Mouse (Mus musculus): ENCODE data around the gene Lhx4. TPM values are rescaled to one million over a fixed set of nuclear protein-coding genes. Genes with fewer than 3 reads are reported as not detected.

Gene Lhx4
- polyA plus RNA-seq, 1 experiment from 2014 or later = not detected

DNA sequence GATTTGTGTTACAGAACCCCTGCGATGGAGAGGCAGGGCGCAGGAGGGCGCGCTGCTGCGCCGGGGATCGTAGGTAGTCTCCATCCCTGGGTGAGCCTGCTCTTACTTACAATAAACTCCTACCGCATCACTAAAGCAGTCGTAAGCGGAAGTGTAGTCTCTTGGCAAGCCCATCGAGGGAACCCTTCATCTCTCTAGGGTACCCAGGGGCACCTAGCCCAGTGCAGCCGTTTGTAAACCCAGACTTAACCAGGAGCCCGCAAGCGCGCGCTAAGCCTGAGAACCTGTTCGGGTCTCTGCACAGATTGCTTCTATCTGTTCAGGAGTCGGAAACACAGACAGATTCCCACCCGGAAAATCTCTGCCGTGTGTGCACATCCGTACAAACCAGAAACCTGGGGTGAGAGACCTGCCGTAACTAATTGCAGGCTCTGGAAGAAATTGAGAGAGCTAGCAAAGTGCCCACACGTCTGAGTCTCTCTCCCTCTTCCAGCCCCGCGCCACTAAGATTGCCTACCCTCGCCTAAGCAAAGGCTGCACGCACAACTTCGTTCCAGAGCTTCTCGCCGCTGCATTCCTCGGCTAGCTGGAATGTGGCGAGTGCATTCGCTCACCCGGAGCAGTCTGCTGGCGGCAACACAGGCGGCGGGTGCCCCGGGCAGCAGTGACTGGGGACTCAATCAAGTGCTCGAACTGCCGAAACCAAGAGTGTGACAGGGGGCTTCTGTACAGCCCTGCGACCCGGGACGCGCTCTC is 10.7 kb downstream of the Lhx4 start:
- H3K9ac ChIP-seq = 0 out of 2 replicates have a peak overlapping the region, but pooled peaks have one; percentile 8
- H3K4me2 ChIP-seq (replicated peaks) = peak overlapping the region; percentile 98
- peak overlapping the region; percentile 45 for H3K4me3 ChIP-seq (replicated peaks)
- ATAC-seq = no peak
- no peaks in the 10 kb centered on the region for H3K9me3 ChIP-seq
- WGBS = under 1% methylated on average over 44 of the region's 44 CpGs
- peaks cover 86% of the 10 kb centered on the region for H3K27me3 ChIP-seq (replicated peaks)
- H3K36me3 ChIP-seq = no peaks in the 10 kb centered on the region
- H3K27ac ChIP-seq = no peak overlapping the region
- peaks cover 38% of the 10 kb centered on the region for H3K4me1 ChIP-seq (replicated peaks)

DNA sequence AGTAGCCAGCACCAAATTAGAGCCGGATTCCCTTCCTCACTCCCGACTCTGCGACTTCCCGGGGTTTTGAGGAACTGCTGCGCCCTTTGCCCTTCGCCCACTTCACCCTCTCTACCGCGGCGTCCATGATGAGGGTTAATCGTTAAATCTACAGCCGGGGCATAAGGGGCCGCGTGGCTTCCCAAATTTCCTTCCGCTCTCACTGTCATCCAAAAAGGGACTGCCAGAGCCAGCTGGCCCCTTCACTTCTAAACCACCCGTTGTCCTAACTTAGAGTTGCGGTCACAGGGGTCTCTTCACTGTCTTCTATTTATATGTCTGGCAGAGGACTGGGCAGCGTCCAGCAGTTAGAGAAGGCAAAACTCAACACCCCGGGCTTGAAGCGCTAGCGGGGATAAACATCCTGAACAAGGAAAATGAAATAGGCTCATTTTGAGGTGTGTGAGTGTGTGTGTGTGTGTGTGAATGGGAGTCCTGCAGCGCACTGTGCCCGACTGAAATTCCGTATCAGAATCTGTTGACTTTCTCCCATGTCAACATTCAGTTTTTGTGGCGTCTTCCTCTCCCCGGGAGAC is 13.6 kb downstream of the Lhx4 start:
- H3K9ac ChIP-seq = no peak overlapping the region
- no peak overlapping the region for H3K4me3 ChIP-seq (replicated peaks)
- H3K27me3 ChIP-seq (replicated peaks) = peaks cover 93% of the 10 kb centered on the region
- no peaks in the 10 kb centered on the region for H3K36me3 ChIP-seq
- under 1% methylated on average over 25 of the region's 25 CpGs for WGBS
- no peaks in the 10 kb centered on the region for H3K9me3 ChIP-seq
- no peak for ATAC-seq
- peaks cover 36% of the 10 kb centered on the region for H3K4me1 ChIP-seq (replicated peaks)
- H3K27ac ChIP-seq = no peak overlapping the region
- H3K4me2 ChIP-seq (replicated peaks) = 0 out of 2 replicates have a peak overlapping the region, but pooled peaks have one; percentile 6

DNA sequence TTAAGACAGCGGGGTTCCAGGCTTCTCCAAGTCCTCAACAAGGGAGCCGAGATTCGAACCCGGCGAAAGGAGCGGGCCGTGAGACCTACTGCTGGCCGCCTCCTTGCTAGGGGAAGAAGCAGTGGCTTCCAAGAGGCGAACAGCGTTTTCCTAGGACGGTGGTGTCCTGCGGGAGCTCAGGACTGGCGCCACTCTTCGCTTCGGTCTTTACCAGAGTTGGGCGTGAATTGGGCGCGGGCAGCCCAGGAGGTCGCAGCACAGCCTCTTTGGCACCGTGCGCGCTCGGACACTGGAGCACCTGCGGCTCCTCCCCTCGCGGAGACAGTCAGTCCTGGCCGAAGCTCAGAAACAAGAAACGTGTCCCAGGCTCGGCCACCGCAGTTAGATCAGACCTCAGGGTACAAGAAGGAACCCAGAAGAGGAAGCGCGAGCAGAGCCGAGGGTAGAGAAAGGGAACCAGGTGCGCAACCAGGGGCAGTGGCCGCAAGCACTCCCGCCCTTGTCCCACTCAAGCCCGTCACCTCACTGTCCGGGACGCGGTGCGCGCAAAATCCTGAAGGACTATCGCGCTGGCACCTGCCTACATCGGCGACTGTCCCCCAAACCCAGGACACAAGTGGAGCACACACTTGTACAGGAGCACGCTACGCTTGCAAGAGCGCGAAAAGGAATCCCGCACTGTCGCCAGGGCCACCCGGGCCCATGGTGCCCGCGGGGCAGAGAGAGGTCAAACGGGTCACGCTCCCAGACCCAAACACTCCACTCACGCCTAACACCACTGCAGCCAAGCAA is 14.3 kb downstream of the Lhx4 start:
- Histone ChIP-seq H3K9ac (no peak overlapping the region), H3K4me3 (replicated peaks) (no peak overlapping the region), H3K27me3 (replicated peaks) (peaks cover 93% of the 10 kb centered on the region), H3K36me3 (no peaks in the 10 kb centered on the region), H3K4me1 (replicated peaks) (peaks cover 29% of the 10 kb centered on the region), H3K27ac (no peak overlapping the region), H3K9me3 (no peaks in the 10 kb centered on the region), H3K4me2 (replicated peaks) (0 out of 2 replicates have a peak overlapping the region, but pooled peaks have one; percentile 6)
- WGBS = under 1% methylated on average over 58 of the region's 58 CpGs
- no peak for ATAC-seq

DNA sequence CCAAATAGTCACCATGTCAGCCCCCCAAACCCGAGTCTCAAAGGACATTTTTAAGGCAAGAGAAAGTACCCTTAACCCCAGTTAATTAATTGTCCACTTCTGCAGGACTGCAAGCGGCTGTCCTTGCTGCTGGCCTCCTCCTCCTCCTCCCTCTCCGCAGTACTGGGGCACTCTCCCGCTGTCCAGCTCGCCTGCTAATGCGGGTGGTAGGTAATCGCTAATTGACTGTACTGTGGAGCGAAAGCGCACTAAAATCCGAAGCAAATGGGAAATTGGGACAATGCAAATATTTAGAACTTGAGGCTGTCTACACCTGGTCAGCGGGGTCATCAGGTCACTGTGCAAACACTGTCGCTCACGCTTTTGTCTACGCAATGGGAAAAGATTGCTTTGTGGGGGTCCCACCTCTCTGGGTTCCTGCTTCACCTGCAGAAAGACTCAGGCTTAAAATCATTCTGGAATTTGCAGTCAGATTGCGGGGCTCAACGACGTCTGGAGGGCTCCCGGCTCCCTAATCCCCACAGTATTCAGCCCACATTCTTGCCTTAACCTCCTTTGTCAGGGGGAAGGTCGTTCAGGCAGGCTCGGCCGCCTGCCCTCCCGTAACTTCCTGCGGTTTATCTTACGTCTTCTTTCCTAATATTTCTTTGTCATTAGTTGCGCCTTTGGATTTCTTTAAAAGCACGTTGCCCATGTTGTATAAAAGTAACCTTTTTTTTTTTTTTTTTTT is 15.2 kb downstream of the Lhx4 start:
- no peaks in the 10 kb centered on the region for H3K9me3 ChIP-seq
- no peak overlapping the region for H3K4me3 ChIP-seq (replicated peaks)
- H3K4me2 ChIP-seq (replicated peaks) = no peak overlapping the region
- peaks cover 20% of the 10 kb centered on the region for H3K4me1 ChIP-seq (replicated peaks)
- H3K27ac ChIP-seq = no peak overlapping the region
- H3K36me3 ChIP-seq = no peaks in the 10 kb centered on the region
- H3K9ac ChIP-seq = no peak overlapping the region
- ATAC-seq = no peak
- WGBS = under 1% methylated on average over 26 of the region's 26 CpGs
- H3K27me3 ChIP-seq (replicated peaks) = peaks cover 92% of the 10 kb centered on the region

DNA sequence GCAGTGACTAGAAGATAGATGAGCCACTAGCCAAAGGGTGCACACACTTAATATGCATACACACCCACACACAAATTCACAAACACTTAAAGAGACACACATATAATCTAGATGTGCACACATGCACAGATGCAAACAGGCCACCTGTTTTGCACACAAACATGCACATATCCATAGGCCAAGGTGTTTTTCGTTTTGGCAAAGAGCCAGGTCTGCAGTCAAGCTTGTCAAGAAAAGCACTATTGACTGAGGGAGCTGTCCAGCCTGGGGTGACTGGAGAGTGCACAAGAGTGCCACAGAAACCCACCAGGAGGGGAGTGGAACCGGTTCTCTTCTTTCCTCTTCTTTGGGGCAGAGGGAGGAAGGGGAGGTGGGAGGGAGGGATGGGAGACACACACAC is 20.3 kb downstream of the Lhx4 start:
- Histone ChIP-seq H3K27ac (no peak overlapping the region), H3K4me2 (replicated peaks) (no peak overlapping the region), H3K4me3 (replicated peaks) (no peak overlapping the region), H3K9me3 (no peaks in the 10 kb centered on the region), H3K4me1 (replicated peaks) (no peaks in the 10 kb centered on the region), H3K9ac (no peak overlapping the region), H3K27me3 (replicated peaks) (peaks cover 78% of the 10 kb centered on the region), H3K36me3 (no peaks in the 10 kb centered on the region)
- WGBS = 1% methylated on average over 2 of the region's 2 CpGs
- ATAC-seq = no peak

DNA sequence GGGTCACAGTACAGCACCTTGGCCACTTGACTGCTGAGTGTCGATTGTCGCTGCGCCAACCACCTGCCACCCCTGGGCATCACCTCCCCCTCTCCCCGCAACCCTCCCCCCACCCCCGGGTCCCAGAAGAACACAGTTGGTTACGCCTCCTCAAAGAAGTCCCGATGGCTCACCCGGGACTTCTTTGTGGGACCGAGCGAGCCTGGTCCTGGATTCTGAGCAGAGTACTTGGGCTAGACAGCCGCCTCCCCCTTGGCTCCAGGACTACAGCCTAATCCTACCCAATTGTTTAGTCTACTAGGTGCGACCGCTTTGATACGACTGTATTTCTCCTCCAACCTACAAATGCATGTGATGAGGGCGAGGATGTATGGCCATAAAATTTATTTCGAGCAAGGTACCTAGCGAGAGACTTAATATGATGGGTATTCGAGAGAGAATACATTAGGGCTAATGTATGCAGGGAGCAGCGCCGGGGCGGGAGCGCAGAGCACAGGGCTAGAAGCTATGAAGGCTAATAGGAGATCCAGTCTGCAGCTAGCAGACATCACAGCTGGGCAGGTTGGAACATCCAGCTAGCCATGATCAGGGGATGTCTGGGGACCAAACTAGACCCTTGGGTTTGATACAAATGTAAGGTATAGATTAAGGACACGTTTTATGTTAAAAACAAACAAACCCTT is 22.2 kb downstream of the Lhx4 start:
- Histone ChIP-seq H3K36me3 (no peaks in the 10 kb centered on the region), H3K27ac (no peak overlapping the region), H3K4me2 (replicated peaks) (no peak overlapping the region), H3K4me3 (replicated peaks) (no peak overlapping the region), H3K9ac (no peak overlapping the region), H3K4me1 (replicated peaks) (no peaks in the 10 kb centered on the region), H3K27me3 (replicated peaks) (peaks cover 69% of the 10 kb centered on the region), H3K9me3 (no peaks in the 10 kb centered on the region)
- 2% methylated on average over 23 of the region's 23 CpGs for WGBS
- ATAC-seq = no peak

DNA sequence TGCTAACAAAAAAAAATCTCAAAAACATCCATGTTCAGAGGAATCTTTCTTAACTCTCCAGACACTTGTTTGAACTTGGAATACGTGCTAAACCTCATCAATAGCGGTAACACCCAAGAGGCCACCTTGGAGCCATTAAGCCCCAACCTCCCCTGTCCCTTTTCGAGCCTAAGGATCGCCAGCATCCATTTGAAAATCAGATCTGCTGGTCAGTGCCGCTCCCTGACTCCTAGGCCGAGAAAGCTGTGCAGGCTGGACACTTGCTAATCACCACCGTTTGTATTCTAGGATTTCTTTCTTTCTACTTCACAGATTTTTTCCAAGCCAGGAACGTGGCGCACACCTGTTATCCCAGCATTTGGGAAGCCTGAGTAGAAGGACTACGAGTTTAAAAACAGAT is 23.7 kb downstream of the Lhx4 start:
- Histone ChIP-seq H3K9me3 (no peaks in the 10 kb centered on the region), H3K27me3 (replicated peaks) (peaks cover 68% of the 10 kb centered on the region)
- WGBS = 26% methylated on average over 10 of the region's 10 CpGs

DNA sequence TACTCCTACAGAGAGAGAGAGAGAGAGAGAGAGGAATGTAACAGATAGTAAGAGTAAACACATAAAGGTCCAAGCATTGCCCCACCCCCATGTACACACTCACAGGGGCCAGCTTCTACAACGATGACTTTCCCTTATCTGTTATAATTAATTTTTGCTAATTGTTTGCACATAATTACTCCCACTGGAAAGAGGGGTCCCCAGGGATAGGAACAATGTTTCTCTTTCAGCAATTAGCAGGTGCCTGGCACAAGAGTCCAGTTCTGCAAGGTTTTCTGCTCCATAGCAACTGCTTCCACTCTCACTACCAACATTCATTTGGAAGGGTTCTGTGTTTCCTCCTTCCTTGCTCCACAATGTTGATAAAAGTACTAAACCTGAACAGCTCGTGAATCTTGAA is 25.6 kb downstream of the Lhx4 start:
- peaks cover 53% of the 10 kb centered on the region for H3K27me3 ChIP-seq (replicated peaks)
- WGBS = 51% methylated on average over 2 of the region's 2 CpGs
- ATAC-seq = no peak

More for the DNA sequence above, 23.7 kb downstream of the Lhx4 start:
- H3K4me1 ChIP-seq (replicated peaks) = no peaks in the 10 kb centered on the region
- no peak overlapping the region for H3K4me2 ChIP-seq (replicated peaks)
- H3K4me3 ChIP-seq (replicated peaks) = no peak overlapping the region
- H3K9ac ChIP-seq = no peak overlapping the region
- no peak for ATAC-seq
- no peak overlapping the region for H3K27ac ChIP-seq
- no peaks in the 10 kb centered on the region for H3K36me3 ChIP-seq

DNA sequence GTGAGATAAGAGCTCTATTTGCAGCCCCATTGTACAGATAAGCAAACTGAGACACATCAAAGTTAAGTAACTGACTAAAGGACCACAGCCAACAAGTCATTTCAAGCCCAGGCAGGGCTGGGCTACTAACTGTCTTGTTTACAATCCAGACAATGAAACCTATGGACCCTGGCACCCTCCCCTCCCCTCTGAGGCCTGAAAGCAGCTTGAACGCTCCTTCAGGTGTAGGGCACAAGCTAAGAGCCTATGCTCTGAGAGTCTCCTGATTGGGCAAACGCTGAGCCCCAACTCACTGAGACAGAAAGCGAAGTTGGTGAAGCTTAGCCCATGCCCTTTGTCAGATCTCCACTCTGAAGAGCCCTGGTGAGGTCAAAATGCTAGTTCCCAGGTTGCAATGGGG is 27.2 kb downstream of the Lhx4 start:
- Histone ChIP-seq H3K9ac (no peak overlapping the region), H3K36me3 (no peaks in the 10 kb centered on the region), H3K4me3 (replicated peaks) (no peak overlapping the region), H3K4me1 (replicated peaks) (no peaks in the 10 kb centered on the region), H3K4me2 (replicated peaks) (no peak overlapping the region), H3K27ac (no peak overlapping the region), H3K27me3 (replicated peaks) (peaks cover 38% of the 10 kb centered on the region), H3K9me3 (no peaks in the 10 kb centered on the region)
- ATAC-seq = no peak
- 72% methylated on average over 3 of the region's 3 CpGs for WGBS

More for the DNA sequence above, 25.6 kb downstream of the Lhx4 start:
- Histone ChIP-seq H3K9me3 (no peaks in the 10 kb centered on the region), H3K27ac (no peak overlapping the region), H3K36me3 (no peaks in the 10 kb centered on the region), H3K4me2 (replicated peaks) (no peak overlapping the region), H3K9ac (no peak overlapping the region), H3K4me1 (replicated peaks) (no peaks in the 10 kb centered on the region), H3K4me3 (replicated peaks) (no peak overlapping the region)

DNA sequence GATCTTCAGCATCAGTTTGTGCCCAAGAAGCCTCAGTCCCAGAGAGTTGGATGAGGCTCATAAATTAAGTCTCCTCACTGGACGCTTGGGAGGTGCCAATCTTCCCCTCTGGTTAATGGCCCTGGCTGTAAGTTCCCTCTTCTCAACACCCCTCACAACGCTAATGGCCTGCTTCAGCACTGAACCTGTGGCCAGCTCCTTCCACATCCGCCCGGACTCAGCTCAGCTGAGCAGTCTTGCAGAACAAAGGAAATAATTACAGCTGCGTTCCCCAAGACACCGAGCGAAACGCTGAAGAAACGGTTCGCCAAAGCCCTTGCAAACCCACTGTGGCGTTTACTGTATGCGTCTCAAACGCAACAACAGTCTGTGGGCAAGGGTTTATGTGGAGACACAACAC is 29.3 kb downstream of the Lhx4 start:
- no peak overlapping the region for H3K9ac ChIP-seq
- H3K27me3 ChIP-seq (replicated peaks) = peaks cover 24% of the 10 kb centered on the region
- H3K27ac ChIP-seq = no peak overlapping the region
- H3K4me3 ChIP-seq (replicated peaks) = no peak overlapping the region
- H3K4me2 ChIP-seq (replicated peaks) = peak overlapping the region; percentile 35; the same call in 1 of the 2 replicates
- no peaks in the 10 kb centered on the region for H3K36me3 ChIP-seq
- H3K9me3 ChIP-seq = no peaks in the 10 kb centered on the region
- 1% methylated on average over 13 of the region's 13 CpGs for WGBS
- no peaks in the 10 kb centered on the region for H3K4me1 ChIP-seq (replicated peaks)
- ATAC-seq = peak; percentile 71

DNA sequence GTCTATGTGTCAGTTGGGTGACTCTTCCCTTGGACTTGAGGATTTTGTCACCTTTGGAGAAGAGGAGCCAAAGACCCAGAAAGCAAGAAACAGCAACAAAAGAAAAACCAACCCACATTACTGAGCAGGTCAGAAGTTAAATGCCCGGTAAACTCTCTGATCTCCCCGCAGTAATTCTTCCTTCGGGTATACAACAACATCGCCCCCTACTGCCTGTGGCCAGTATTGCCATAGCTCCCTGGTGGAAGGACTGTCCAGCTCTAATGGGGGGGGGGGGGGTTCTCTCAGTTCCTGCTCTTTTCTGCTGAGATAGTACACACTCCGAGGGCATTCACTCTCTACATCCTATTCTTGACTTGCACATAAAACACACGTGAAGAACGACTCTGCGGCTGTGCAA is 30.0 kb downstream of the Lhx4 start:
- H3K9me3 ChIP-seq = no peaks in the 10 kb centered on the region
- no peak overlapping the region for H3K9ac ChIP-seq
- 44% methylated on average over 8 of the region's 8 CpGs for WGBS
- no peaks in the 10 kb centered on the region for H3K4me1 ChIP-seq (replicated peaks)
- H3K27me3 ChIP-seq (replicated peaks) = peaks cover 20% of the 10 kb centered on the region
- H3K27ac ChIP-seq = no peak overlapping the region
- H3K4me3 ChIP-seq (replicated peaks) = no peak overlapping the region
- no peak overlapping the region for H3K4me2 ChIP-seq (replicated peaks)
- no peak; the same call in 1 of the 2 replicates for ATAC-seq
- H3K36me3 ChIP-seq = no peaks in the 10 kb centered on the region
